Mouse (Mus musculus) C2C12 (cell line): Measurements from ENCODE around the gene Cdca7.

Experiments used
- CEBPB ChIP-seq: IDR thresholded peaks from one replicate; pipeline ENCODE4 v1.6.1; 2011; ENCODE audit warnings: low read depth, mild to moderate bottlenecking, control low read depth, moderate library complexity
- CTCF ChIP-seq: IDR thresholded peaks from one replicate; pipeline ENCODE4 v1.5.1; 2011; ENCODE audit not compliant: control insufficient read depth, insufficient read depth, insufficient read length
- FOSL1 ChIP-seq: IDR thresholded peaks from one replicate; pipeline ENCODE4 v1.8.0; 2011; ENCODE audit warnings: mild to moderate bottlenecking, low read length; ENCODE audit not compliant: poor library complexity, insufficient read depth, severe bottlenecking
- MAX ChIP-seq: IDR thresholded peaks from one replicate; pipeline ENCODE4 v1.6.1; 2011; ENCODE audit warnings: mild to moderate bottlenecking, control low read depth
- MYOD1 ChIP-seq: IDR thresholded peaks from one replicate; pipeline ENCODE4 v1.6.1; 2011; ENCODE audit warnings: low read depth; ENCODE audit not compliant: control insufficient read depth, insufficient read length
- MYOG ChIP-seq: IDR thresholded peaks from one replicate; pipeline ENCODE4 v1.6.1; 2011; ENCODE audit not compliant: control insufficient read depth, insufficient read length; ENCODE audit errors: extremely low read depth
- USF1 ChIP-seq: IDR thresholded peaks from one replicate; pipeline ENCODE4 v1.6.1; 2011; ENCODE audit warnings: low read depth, mild to moderate bottlenecking, control low read depth, moderate library complexity

GRCm38 (mm10) chr2:72493039-72493438 is 17.1 kb downstream of the Cdca7 start:
- TF ChIP-seq CTCF (no peak), USF1 (no peak), MAX (no peak), MYOG (no peak), MYOD1 (no peak), CEBPB (no peak), FOSL1 (no peak)
